Mouse (Mus musculus) central nervous system, embryonic 11.5 days (tissue): Measurements from ENCODE around the gene Mycs. TPM values are rescaled to one million over a fixed set of nuclear protein-coding genes. Genes with fewer than 3 reads are reported as not detected.

Source experiments
- polyA plus RNA-seq: library from polyadenylated mRNA; depleted of rRNA; stranded (reverse); fragments of >200 nt; gene quantifications from 2 replicates; pipeline ENCODE4 v1.2.3, GENCODE M21; 2012; rRNA removed

Gene Mycs
- polyA plus RNA-seq: not detected in 2 replicates

DNA sequence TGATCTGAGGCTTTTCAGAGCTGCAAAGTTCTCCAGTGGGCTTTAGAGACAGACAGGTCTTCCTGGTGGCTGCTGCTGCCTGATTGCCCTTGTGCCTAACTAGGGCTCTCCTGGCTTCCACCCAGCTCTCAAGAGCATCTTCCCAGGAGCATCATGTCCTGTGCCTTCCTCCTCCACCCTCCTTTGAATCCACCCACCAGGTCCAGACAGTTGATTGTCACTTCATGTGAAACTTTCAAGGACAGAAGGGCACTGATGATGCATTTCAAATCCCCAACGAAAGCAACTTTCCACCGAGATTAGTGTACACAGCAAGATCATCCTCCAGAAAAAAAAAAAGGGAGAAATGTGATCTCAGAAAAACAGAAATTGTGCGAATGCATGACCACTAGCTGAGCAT lies at the start of gene Mycs:
Gene Mycs, minus strand, starts transcription at position 101 of the 400 bp plus-strand sequence.

Other genes with a start within 250 kb of the Mycs start
- not detected in 2 replicates for gene Btbd35f7, start 199.8 kb upstream of the Mycs start, polyA plus RNA-seq